Mouse (Mus musculus) lung, embryonic 16.5 days (tissue): ENCODE measurements around the gene Knop1. TPM values are rescaled to one million over a fixed set of nuclear protein-coding genes. Genes with fewer than 3 reads are reported as not detected.

ENCODE experiments used
- ATAC-seq: fragments of 200-750 bp; cut with Nextera tagmentation; 2 replicates; pipeline ENCODE4 v1.8.0; 2017; ENCODE audit warnings: low read depth, mild to moderate bottlenecking, moderate library complexity
- H3K27ac ChIP-seq: fragments of 300-500 bp; sonication (generic); 2 replicates; pipeline ENCODE4 v1.5.1; 2014; ENCODE audit warnings: mild to moderate bottlenecking, control low read depth, low read length
- H3K27me3 ChIP-seq: fragments of 300-500 bp; sonication (generic); 2 replicates; pipeline ENCODE4 v1.6.1; 2014; ENCODE audit warnings: low read depth, low read length, mixed read lengths; ENCODE audit not compliant: control insufficient read depth, insufficient read depth
- H3K36me3 ChIP-seq: fragments of 300-500 bp; sonication (generic); 2 replicates; pipeline ENCODE4 v1.6.1; 2014; ENCODE audit warnings: low read length; ENCODE audit not compliant: control insufficient read depth, insufficient read depth
- H3K4me1 ChIP-seq: fragments of 300-500 bp; sonication (generic); replicated peaks from 2 replicates; pipeline ENCODE4 v1.6.1; 2014; ENCODE audit warnings: low read length, mixed read lengths; ENCODE audit not compliant: control insufficient read depth, insufficient read depth
- H3K4me2 ChIP-seq: fragments of 300-500 bp; sonication (generic); 2 replicates; pipeline ENCODE4 v1.6.1; 2014; ENCODE audit warnings: low read depth, low read length, control low read depth
- H3K4me3 ChIP-seq: fragments of 300-500 bp; sonication (generic); 2 replicates; pipeline ENCODE4 v1.5.1; 2014; ENCODE audit warnings: mild to moderate bottlenecking, low read length, control low read depth
- H3K9ac ChIP-seq: fragments of 300-500 bp; sonication (generic); 2 replicates; pipeline ENCODE4 v1.6.1; 2014; ENCODE audit warnings: low read length, control low read depth
- H3K9me3 ChIP-seq: fragments of 300-500 bp; sonication (generic); 2 replicates; pipeline ENCODE4 v1.6.1; 2016; ENCODE audit warnings: low read length; ENCODE audit not compliant: control insufficient read depth
- WGBS: fragments of 180-500 bp; shearing (Covaris S2); extraction: QIAGEN DNeasy Blood & Tissue Kit; methylation state at CpG from one replicate; pipeline ENCODE4 v1.1.7; 2014; 5-methylcytosine and 5-hydroxymethylcytosine counted together
- polyA plus RNA-seq: library from polyadenylated mRNA; unstranded; fragments of >200 nt; fragmentation: Nextera tagmentation; extraction: Ambion mirVana; gene quantifications from 2 replicates; pipeline ENCODE4 v1.2.1, GENCODE M21; 2015

The Knop1 gene
- polyA plus RNA-seq, 1 experiment from 2014 or later = 84.7 TPM

GRCm38 (mm10) chr7:118851571-118851970, 4.5 kb downstream of the Knop1 start:
- H3K4me1 ChIP-seq = peaks cover 28% of the 10 kb centered on the region
- no peaks in the 10 kb centered on the region for H3K9me3 ChIP-seq
- no peak overlapping the region for H3K27ac ChIP-seq
- WGBS = 85% methylated on average over 7 of the region's 7 CpGs
- H3K36me3 ChIP-seq = peaks cover 21% of the 10 kb centered on the region
- H3K9ac ChIP-seq = no peak overlapping the region
- no peak overlapping the region for H3K4me3 ChIP-seq
- ATAC-seq = no peak
- H3K4me2 ChIP-seq = no peak overlapping the region
- H3K27me3 ChIP-seq = no peaks in the 10 kb centered on the region

GRCm38 (mm10) chr7:118850676-118851290, 5.3 kb downstream of the Knop1 start:
- H3K36me3 ChIP-seq = peaks cover 26% of the 10 kb centered on the region
- no peak overlapping the region for H3K9ac ChIP-seq
- H3K27ac ChIP-seq = no peak overlapping the region
- H3K27me3 ChIP-seq = no peaks in the 10 kb centered on the region
- H3K9me3 ChIP-seq = no peaks in the 10 kb centered on the region
- H3K4me1 ChIP-seq = peaks cover 28% of the 10 kb centered on the region
- WGBS = 66% methylated on average over 9 of the region's 9 CpGs
- no peak overlapping the region for H3K4me3 ChIP-seq
- no peak for ATAC-seq
- no peak overlapping the region for H3K4me2 ChIP-seq

- H3K36me3 ChIP-seq = peaks cover 27% of the 10 kb centered on the region
- no peaks in the 10 kb centered on the region for H3K27me3 ChIP-seq
- H3K4me3 ChIP-seq = no peak overlapping the region
- H3K9me3 ChIP-seq = no peaks in the 10 kb centered on the region
- peaks cover 27% of the 10 kb centered on the region for H3K4me1 ChIP-seq
- WGBS = 76% methylated on average over 5 of the region's 5 CpGs
- H3K4me2 ChIP-seq = no peak overlapping the region
- H3K27ac ChIP-seq = peak overlapping the region; percentile 70
- 0 out of 2 replicates have a peak, but pooled peaks have one; percentile 12 for ATAC-seq
- 0 out of 2 replicates have a peak overlapping the region, but pooled peaks have one; percentile 20 for H3K9ac ChIP-seq
These were observed 6.4 kb downstream of the Knop1 start for GRCm38 (mm10) chr7:118849543-118850250.

GRCm38 (mm10) chr7:118848796-118849195, 7.3 kb downstream of the Knop1 start:
- no peaks in the 10 kb centered on the region for H3K9me3 ChIP-seq
- peak overlapping the region; percentile 70 for H3K27ac ChIP-seq
- peaks cover 32% of the 10 kb centered on the region for H3K36me3 ChIP-seq
- 52% methylated on average over 10 of the region's 10 CpGs for WGBS
- H3K9ac ChIP-seq = no peak overlapping the region
- peaks cover 18% of the 10 kb centered on the region for H3K4me1 ChIP-seq
- H3K27me3 ChIP-seq = no peaks in the 10 kb centered on the region
- H3K4me2 ChIP-seq = no peak overlapping the region
- H3K4me3 ChIP-seq = no peak overlapping the region
- peak; percentile 77 for ATAC-seq

- 0 out of 2 replicates have a peak, but pooled peaks have one; percentile 24 for ATAC-seq
These were observed 9.7 kb downstream of the Knop1 start for GRCm38 (mm10) chr7:118846329-118846728.

GRCm38 (mm10) chr7:118845141-118845540, 10.9 kb downstream of the Knop1 start:
- H3K9me3 ChIP-seq = no peaks in the 10 kb centered on the region
- no peak overlapping the region for H3K4me2 ChIP-seq
- no peak overlapping the region for H3K27ac ChIP-seq
- H3K4me3 ChIP-seq = no peak overlapping the region
- peaks cover 12% of the 10 kb centered on the region for H3K4me1 ChIP-seq
- H3K27me3 ChIP-seq = no peaks in the 10 kb centered on the region
- WGBS = 63% methylated on average over 5 of the region's 5 CpGs
- no peak for ATAC-seq
- peaks cover 43% of the 10 kb centered on the region for H3K36me3 ChIP-seq
- no peak overlapping the region for H3K9ac ChIP-seq

More at GRCm38 (mm10) chr7:118846329-118846728, 9.7 kb downstream of the Knop1 start:
- Histone ChIP-seq H3K9me3 (no peaks in the 10 kb centered on the region), H3K27ac (no peak overlapping the region), H3K36me3 (peaks cover 38% of the 10 kb centered on the region), H3K4me1 (peaks cover 15% of the 10 kb centered on the region), H3K4me2 (no peak overlapping the region), H3K4me3 (no peak overlapping the region), H3K27me3 (no peaks in the 10 kb centered on the region), H3K9ac (no peak overlapping the region)
- 81% methylated on average over 4 of the region's 4 CpGs for WGBS

- no peak overlapping the region for H3K4me2 ChIP-seq
- no peaks in the 10 kb centered on the region for H3K4me1 ChIP-seq
- no peak overlapping the region for H3K9ac ChIP-seq
- H3K9me3 ChIP-seq = no peaks in the 10 kb centered on the region
- WGBS = 70% methylated on average over 4 of the region's 4 CpGs
- H3K27ac ChIP-seq = no peak overlapping the region
- no peak overlapping the region for H3K4me3 ChIP-seq
- H3K36me3 ChIP-seq = peaks cover 41% of the 10 kb centered on the region
- no peaks in the 10 kb centered on the region for H3K27me3 ChIP-seq
- ATAC-seq = no peak
These were observed 13.1 kb downstream of the Knop1 start for GRCm38 (mm10) chr7:118842938-118843337.

- no peak overlapping the region for H3K4me2 ChIP-seq
- no peaks in the 10 kb centered on the region for H3K9me3 ChIP-seq
- H3K9ac ChIP-seq = no peak overlapping the region
- 59% methylated on average over 1 of the region's 1 CpGs for WGBS
- H3K36me3 ChIP-seq = peaks cover 39% of the 10 kb centered on the region
- H3K4me3 ChIP-seq = no peak overlapping the region
- H3K4me1 ChIP-seq = no peaks in the 10 kb centered on the region
- no peak overlapping the region for H3K27ac ChIP-seq
- ATAC-seq = no peak
- no peaks in the 10 kb centered on the region for H3K27me3 ChIP-seq
These were observed 14.3 kb downstream of the Knop1 start for GRCm38 (mm10) chr7:118841796-118842195.

- no peak overlapping the region for H3K27ac ChIP-seq
- H3K36me3 ChIP-seq = peaks cover 38% of the 10 kb centered on the region
- H3K4me3 ChIP-seq = no peak overlapping the region
- no peaks in the 10 kb centered on the region for H3K27me3 ChIP-seq
- H3K4me2 ChIP-seq = no peak overlapping the region
- no peak for ATAC-seq
- no peaks in the 10 kb centered on the region for H3K4me1 ChIP-seq
- no peaks in the 10 kb centered on the region for H3K9me3 ChIP-seq
- no peak overlapping the region for H3K9ac ChIP-seq
- WGBS = 72% methylated on average over 8 of the region's 8 CpGs
These were observed 14.9 kb downstream of the Knop1 start for GRCm38 (mm10) chr7:118841030-118841745.
